Mouse (Mus musculus) ES-Bruce4 (cell line): ENCODE results near the gene Cacna2d1.

Experiments used
- EP300 ChIP-seq: IDR thresholded peaks from 2 replicates; pipeline ENCODE4 v1.6.1; 2011; ENCODE audit warnings: low read depth, low read length; ENCODE audit not compliant: insufficient read depth
- POLR2A ChIP-seq: IDR thresholded peaks from one replicate; pipeline ENCODE4 v1.8.1; 2011; ENCODE audit warnings: low read length; ENCODE audit not compliant: insufficient read depth

- TF ChIP-seq EP300 (no peak), POLR2A (no peak)
Observed at GRCm38 (mm10) chr5:16326610-16327009, 392.1 kb downstream of the Cacna2d1 start.
